In genomic region chr2:26585713-26586112, GRCm38 (mm10) we compare ENCODE assay signal across 9 mouse cellular contexts. TPM values are rescaled to one million over a fixed set of nuclear protein-coding genes. Genes with fewer than 3 reads are reported as not detected.
DNase-seq lines count a peak whose midpoint lies in the region; ATAC-seq lines count a peak whose summit lies in the region.
"Had no signal": no experiment of that assay in that cellular context is flagged by ENCODE, and none has a peak within 500 bp of the region (broad histone marks: within the 10 kb centered on the region; RNA-seq: fewer than 3 reads in every experiment).

No protein-coding gene starts in this region.

- peak overlapping the region; percentile 54 for H3K4me3 ChIP-seq in neural tube, embryonic 11.5 days (ENCODE audit: low read depth, low read length)
- H3K4me3 ChIP-seq in limb, embryonic 15.5 days = peak overlapping the region; percentile 59

- H3K9me3 ChIP-seq in neural tube, embryonic 11.5 days (ENCODE audit: control insufficient read depth, low read length) = no peaks in the 10 kb centered on the region
- no peaks in the 10 kb centered on the region for H3K9me3 ChIP-seq in limb, embryonic 15.5 days

- ATAC-seq in neural tube, embryonic 11.5 days (ENCODE audit: insufficient read depth, low FRiP score, low TSS enrichment) = no peak
- ATAC-seq in limb, embryonic 15.5 days (ENCODE audit: insufficient number of reproducible peaks, low FRiP score, low TSS enrichment, low read depth) = no peak

- 0 out of 2 replicates have a peak overlapping the region, but pooled peaks have one; percentile 34 for H3K27ac ChIP-seq in neural tube, embryonic 11.5 days (ENCODE audit: low read depth, low read length)
- peak overlapping the region; percentile 12; the same call in 1 of the 2 replicates for H3K27ac ChIP-seq in limb, embryonic 15.5 days

- H3K36me3 ChIP-seq in neural tube, embryonic 11.5 days (ENCODE audit: control insufficient read depth, insufficient read depth, low read length) = no peaks in the 10 kb centered on the region
- H3K36me3 ChIP-seq in limb, embryonic 15.5 days = no peaks in the 10 kb centered on the region

- H3K4me1 ChIP-seq in neural tube, embryonic 11.5 days (ENCODE audit: control insufficient read depth, insufficient read depth, low read length) = no peaks in the 10 kb centered on the region
- peaks cover 17% of the 10 kb centered on the region for H3K4me1 ChIP-seq in limb, embryonic 15.5 days

- 61% methylated on average over 6 of the region's 6 CpGs for WGBS in neural tube, embryonic 11.5 days
- WGBS in limb, embryonic 15.5 days = 50% methylated on average over 6 of the region's 6 CpGs

- 0 out of 2 replicates have a peak overlapping the region, but pooled peaks have one; percentile 32 for H3K9ac ChIP-seq in neural tube, embryonic 11.5 days (ENCODE audit: low read length)
- H3K9ac ChIP-seq in limb, embryonic 15.5 days = no peak overlapping the region

- H3K4me2 ChIP-seq in neural tube, embryonic 11.5 days (ENCODE audit: low read depth) = no peak overlapping the region
- no peak overlapping the region for H3K4me2 ChIP-seq in limb, embryonic 15.5 days

- DNase-seq in cerebellum, postnatal 14 days = peak; percentile 46 to 54
- no peak for DNase-seq in cerebellum, adult 8-10 months
- no peak for DNase-seq in neural tube, embryonic 11.5 days (ENCODE audit: low spot score)
- no peak for DNase-seq in neural tube, embryonic 10.5 days (ENCODE audit: extremely low spot score, low spot score)
- no peak for DNase-seq in adrenal gland, postnatal 10 days
- no peak for DNase-seq in right cerebral cortex, postnatal 25 days
- no peak for DNase-seq in T-cell, adult 2 months (ENCODE audit: low spot score)

- no peaks in the 10 kb centered on the region for H3K27me3 ChIP-seq in neural tube, embryonic 11.5 days (ENCODE audit: control insufficient read depth, insufficient read depth, low read length)
- H3K27me3 ChIP-seq in limb, embryonic 15.5 days = no peaks in the 10 kb centered on the region

RNA-seq across cellular contexts. Expression of gene Gm20532, which starts 0.7 kb away (rescaled TPM):
- polyA plus RNA-seq in neural tube, embryonic 11.5 days (2014; fragmentation: Nextera tagmentation; extraction: Ambion mirVana) = not detected in 2 replicates
- 0.24 TPM in 1 of 2 replicates, not detected in the other for polyA plus RNA-seq in limb, embryonic 15.5 days (2015; fragmentation: Nextera tagmentation; extraction: Ambion mirVana)
- not detected for total RNA-seq in adrenal gland, postnatal 10 days (2021)
- polyA plus RNA-seq: C2C12 had no signal

RNA-seq across cellular contexts. Expression of gene Egfl7, which starts 5.9 kb away (rescaled TPM):
- polyA plus RNA-seq in neural tube, embryonic 11.5 days (2014; fragmentation: Nextera tagmentation; extraction: Ambion mirVana) = 68.5 and 75.7 TPM in 2 replicates
- polyA plus RNA-seq in limb, embryonic 15.5 days (2015; fragmentation: Nextera tagmentation; extraction: Ambion mirVana) = 107 and 122 TPM in 2 replicates
- total RNA-seq in adrenal gland, postnatal 10 days (2021) = 100 to 1,000 TPM; 210 to 304 TPM

RNA-seq across cellular contexts. Expression of gene Agpat2, which starts 18.5 kb away (rescaled TPM):
- polyA plus RNA-seq in neural tube, embryonic 11.5 days (2014; fragmentation: Nextera tagmentation; extraction: Ambion mirVana) = 6.8 and 7.5 TPM in 2 replicates
- 31.5 and 36.3 TPM in 2 replicates for polyA plus RNA-seq in limb, embryonic 15.5 days (2015; fragmentation: Nextera tagmentation; extraction: Ambion mirVana)
- 100 to 1,000 TPM; 333 to 433 TPM for total RNA-seq in adrenal gland, postnatal 10 days (2021)

RNA-seq across cellular contexts. Expression of gene Fam69b, which starts 42.5 kb away (rescaled TPM):
- polyA plus RNA-seq in neural tube, embryonic 11.5 days (2014; fragmentation: Nextera tagmentation; extraction: Ambion mirVana) = 43.7 and 50.3 TPM in 2 replicates
- polyA plus RNA-seq in limb, embryonic 15.5 days (2015; fragmentation: Nextera tagmentation; extraction: Ambion mirVana) = 32.0 and 42.8 TPM in 2 replicates
- 10 to 100 TPM in 1 of 2 experiments, 1 to 10 TPM in 1; 9.1 to 17.1 TPM for total RNA-seq in adrenal gland, postnatal 10 days (2021)

Comparison
In these comparisons a context has a peak if more than half of its experiments do, and no peak if none do; other contexts are left out.
1. DNase-seq: peak in cerebellum, postnatal 14 days (2 of 2); none in cerebellum, adult 8-10 months (single experiment), neural tube, embryonic 11.5 days (single experiment), neural tube, embryonic 10.5 days (single experiment), adrenal gland, postnatal 10 days (single experiment), right cerebral cortex, postnatal 25 days (single experiment) and T-cell, adult 2 months (single experiment).